Mouse (Mus musculus) myocyte (in vitro differentiated cells): ENCODE results near the gene Klrd1. TPM values are rescaled to one million over a fixed set of nuclear protein-coding genes. Genes with fewer than 3 reads are reported as not detected.

Experiments
- H3K27me3 ChIP-seq: one replicate; pipeline ENCODE4 v1.6.1; 2011; ENCODE audit not compliant: control insufficient read depth, insufficient read depth, insufficient read length
- H3K36me3 ChIP-seq: one replicate; pipeline ENCODE4 v1.6.1; 2011; ENCODE audit not compliant: control insufficient read depth, insufficient read depth
- H3K4me2 ChIP-seq: one replicate; pipeline ENCODE4 v1.6.1; 2011; ENCODE audit warnings: low read depth, control low read depth
- H3K4me3 ChIP-seq: one replicate; pipeline ENCODE4 v1.5.1; 2011; ENCODE audit warnings: mild to moderate bottlenecking, control low read depth, moderate library complexity
- H3K79me2 ChIP-seq: one replicate; pipeline ENCODE4 v1.6.1; 2011; ENCODE audit not compliant: control insufficient read depth, insufficient read depth
- H3ac ChIP-seq: one replicate; pipeline ENCODE4 v1.6.1; 2011; ENCODE audit not compliant: control insufficient read depth, insufficient read length
- CEBPB ChIP-seq: IDR thresholded peaks from 2 replicates; pipeline ENCODE4 v1.6.1; 2011; ENCODE audit warnings: mild to moderate bottlenecking, moderate library complexity; ENCODE audit not compliant: poor library complexity, insufficient read depth, severe bottlenecking
- E2F4 ChIP-seq: IDR thresholded peaks from one replicate; pipeline ENCODE4 v1.6.1; 2011; ENCODE audit warnings: mild to moderate bottlenecking, control low read depth, moderate library complexity; ENCODE audit not compliant: insufficient read depth
- MAX ChIP-seq: IDR thresholded peaks from one replicate; pipeline ENCODE4 v1.6.1; 2011; ENCODE audit warnings: low read depth, mild to moderate bottlenecking, control low read depth
- MYOD1 ChIP-seq, 3 experiments: IDR thresholded peaks; one replicate each; pipeline ENCODE4 v1.6.1; 2011; ENCODE audit warnings: control low read depth in 2 of 3, low read depth in 2 of 3, mild to moderate bottlenecking in 2 of 3, moderate library complexity in 1 of 3; ENCODE audit not compliant: insufficient read length in 2 of 3, control insufficient read depth in 1 of 3
- MYOG ChIP-seq, 3 experiments: IDR thresholded peaks; one replicate each; pipeline ENCODE4 v1.6.1; 2011; ENCODE audit warnings: control low read depth in 2 of 3, low read depth in 2 of 3, mild to moderate bottlenecking in 2 of 3; ENCODE audit not compliant: insufficient read length in 2 of 3, control insufficient read depth in 1 of 3, insufficient read depth in 1 of 3
- POLR2A ChIP-seq: IDR thresholded peaks from one replicate; pipeline ENCODE4 v1.6.1; 2011; ENCODE audit warnings: low read depth, mild to moderate bottlenecking, control low read depth, moderate library complexity; ENCODE audit not compliant: insufficient read length
- POLR2AphosphoS2 ChIP-seq: IDR thresholded peaks from one replicate; pipeline ENCODE4 v1.6.1; 2011; ENCODE audit warnings: low read depth, control low read depth; ENCODE audit not compliant: insufficient read length
- REST ChIP-seq: IDR thresholded peaks from one replicate; pipeline ENCODE4 v1.6.1; 2011; ENCODE audit warnings: mild to moderate bottlenecking, control low read depth, moderate library complexity; ENCODE audit not compliant: insufficient read depth, insufficient read length
- SRF ChIP-seq: IDR thresholded peaks from one replicate; pipeline ENCODE4 v1.6.1; 2011; ENCODE audit warnings: low read depth; ENCODE audit not compliant: control insufficient read depth, insufficient read length
- TCF12 ChIP-seq: IDR thresholded peaks from one replicate; pipeline ENCODE4 v1.6.1; 2011; ENCODE audit warnings: mild to moderate bottlenecking, control low read depth; ENCODE audit not compliant: poor library complexity, insufficient read depth, severe bottlenecking
- TCF3 ChIP-seq: IDR thresholded peaks from one replicate; pipeline ENCODE4 v1.6.1; 2011; ENCODE audit warnings: low read depth, control low read depth; ENCODE audit not compliant: insufficient read length
- USF1 ChIP-seq: IDR thresholded peaks from one replicate; pipeline ENCODE4 v1.6.1; 2011; ENCODE audit warnings: low read depth, mild to moderate bottlenecking, control low read depth, moderate library complexity
- polyA plus RNA-seq: library from polyadenylated mRNA; unstranded; fragments of >200 nt; fragmentation: generic; extraction: Trizol; gene quantifications from one replicate; pipeline ENCODE4 v1.2.1, GENCODE M21; 2012; ENCODE audit warnings: missing spikeins

Gene Klrd1
- not detected for polyA plus RNA-seq

DNA sequence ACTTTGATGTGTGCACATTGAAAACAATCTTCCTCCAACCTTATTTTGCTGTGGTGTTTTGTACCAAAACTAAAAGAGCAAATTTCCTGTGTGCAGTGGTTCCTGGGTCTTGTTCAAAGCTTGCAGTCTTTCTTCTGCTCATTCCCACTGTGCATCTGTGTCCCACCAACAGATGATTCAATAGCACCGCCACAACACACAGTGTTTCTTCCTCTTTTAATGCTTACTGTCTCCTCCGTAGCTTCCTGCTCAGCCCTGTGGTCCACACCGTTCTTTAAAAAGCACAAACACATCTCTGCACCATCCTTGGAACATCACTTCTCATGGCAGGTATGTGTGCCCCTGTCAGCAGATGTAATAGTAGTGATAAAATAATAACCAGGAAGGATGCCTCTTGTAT, at the start of gene Klrd1:
Gene Klrd1 (plus strand): TSS at position 275 of the 400 bp plus-strand sequence.
- no peaks in the 10 kb centered on the region for H3K27me3 ChIP-seq
- TF ChIP-seq TCF12, result no peak
- no peak within 1 kb of the TSS for H3ac ChIP-seq
- no peaks in the 10 kb centered on the region for H3K36me3 ChIP-seq
- no peak within 1 kb of the TSS for H3K4me2 ChIP-seq
- H3K4me3 ChIP-seq, result no peak within 1 kb of the TSS
- H3K79me2 ChIP-seq, result no peaks in the 10 kb centered on the region

DNA sequence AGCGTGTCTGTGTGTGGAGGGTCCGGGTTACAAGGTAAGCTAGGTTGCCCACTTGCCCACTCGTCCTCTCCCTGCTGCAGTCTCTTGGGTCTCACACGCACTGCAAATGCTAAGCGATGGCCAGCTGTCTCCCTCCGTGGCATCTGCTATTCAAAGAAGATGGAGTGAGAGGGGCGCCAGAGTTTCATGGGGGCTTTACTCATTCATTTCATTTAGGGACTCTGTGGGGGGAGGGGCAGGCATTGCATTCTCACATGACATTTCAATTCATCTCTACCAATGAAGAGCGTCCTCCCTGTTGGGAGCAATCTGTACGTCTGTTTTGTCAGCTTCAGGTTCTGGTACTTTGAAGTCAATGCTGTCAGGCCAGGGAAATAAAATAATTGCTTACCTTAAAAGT, 49.7 kb upstream of the Klrd1 start:
- Histone ChIP-seq H3K27me3 (no peaks in the 10 kb centered on the region), H3K4me2 (no peak overlapping the region), H3K79me2 (peaks cover 3% of the 10 kb centered on the region), H3K4me3 (no peak overlapping the region), H3ac (no peak overlapping the region), H3K36me3 (peaks cover 40% of the 10 kb centered on the region)
- no peak for TF ChIP-seq TCF3
- no peak for TF ChIP-seq POLR2AphosphoS2
- TF ChIP-seq POLR2A, result no peak
- no peak for TF ChIP-seq MAX
- TF ChIP-seq MYOD1 (IDR thresholded peaks at IDR 0.05; ENCODE audit: control insufficient read depth in 1 of 3, insufficient read length in 2 of 3, low read depth in 2 of 3), result no peak
- no peak for TF ChIP-seq USF1
- no peak for TF ChIP-seq CEBPB
- TF ChIP-seq REST, result no peak
- no peak for TF ChIP-seq TCF12
- no peak for TF ChIP-seq MYOG (IDR thresholded peaks at IDR 0.05; ENCODE audit: control insufficient read depth in 1 of 3, insufficient read depth in 1 of 3, insufficient read length in 2 of 3, low read depth in 2 of 3)
- TF ChIP-seq SRF, result no peak
- no peak for TF ChIP-seq E2F4

DNA sequence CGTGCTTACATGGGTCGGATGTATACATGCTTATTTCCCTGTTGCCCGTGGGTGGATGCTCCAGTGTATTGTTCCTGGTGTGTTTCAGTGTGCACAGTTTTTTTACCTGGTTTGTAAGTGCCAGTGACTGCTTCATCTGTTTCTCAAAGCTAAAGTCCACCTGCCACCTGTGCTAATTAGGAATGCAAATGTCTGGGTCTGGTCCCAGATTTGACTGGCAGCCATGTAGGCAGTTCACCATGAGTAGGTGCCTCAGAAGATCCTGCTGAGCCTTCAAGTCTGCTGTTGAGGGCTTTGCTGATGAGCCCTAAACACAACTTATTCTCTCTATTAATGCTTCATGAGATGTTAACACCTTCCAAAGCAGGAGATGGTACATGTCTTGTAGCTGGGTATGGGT, 49.0 kb upstream of the Klrd1 start:
- H3K79me2 ChIP-seq, result no peaks in the 10 kb centered on the region
- H3K4me3 ChIP-seq, result no peak overlapping the region
- H3K4me2 ChIP-seq, result no peak overlapping the region
- H3ac ChIP-seq, result no peak overlapping the region
- TF ChIP-seq POLR2A (no peak), MYOD1 (IDR thresholded peaks at IDR 0.05; ENCODE audit: control insufficient read depth in 1 of 3, insufficient read length in 2 of 3, low read depth in 2 of 3) (no peak), REST (no peak), POLR2AphosphoS2 (no peak), SRF (no peak), TCF12 (no peak), TCF3 (no peak), CEBPB (no peak), MYOG (IDR thresholded peaks at IDR 0.05; ENCODE audit: control insufficient read depth in 1 of 3, insufficient read depth in 1 of 3, insufficient read length in 2 of 3, low read depth in 2 of 3) (no peak), MAX (no peak), E2F4 (no peak), USF1 (no peak)
- H3K27me3 ChIP-seq, result no peaks in the 10 kb centered on the region
- H3K36me3 ChIP-seq, result peaks cover 36% of the 10 kb centered on the region

DNA sequence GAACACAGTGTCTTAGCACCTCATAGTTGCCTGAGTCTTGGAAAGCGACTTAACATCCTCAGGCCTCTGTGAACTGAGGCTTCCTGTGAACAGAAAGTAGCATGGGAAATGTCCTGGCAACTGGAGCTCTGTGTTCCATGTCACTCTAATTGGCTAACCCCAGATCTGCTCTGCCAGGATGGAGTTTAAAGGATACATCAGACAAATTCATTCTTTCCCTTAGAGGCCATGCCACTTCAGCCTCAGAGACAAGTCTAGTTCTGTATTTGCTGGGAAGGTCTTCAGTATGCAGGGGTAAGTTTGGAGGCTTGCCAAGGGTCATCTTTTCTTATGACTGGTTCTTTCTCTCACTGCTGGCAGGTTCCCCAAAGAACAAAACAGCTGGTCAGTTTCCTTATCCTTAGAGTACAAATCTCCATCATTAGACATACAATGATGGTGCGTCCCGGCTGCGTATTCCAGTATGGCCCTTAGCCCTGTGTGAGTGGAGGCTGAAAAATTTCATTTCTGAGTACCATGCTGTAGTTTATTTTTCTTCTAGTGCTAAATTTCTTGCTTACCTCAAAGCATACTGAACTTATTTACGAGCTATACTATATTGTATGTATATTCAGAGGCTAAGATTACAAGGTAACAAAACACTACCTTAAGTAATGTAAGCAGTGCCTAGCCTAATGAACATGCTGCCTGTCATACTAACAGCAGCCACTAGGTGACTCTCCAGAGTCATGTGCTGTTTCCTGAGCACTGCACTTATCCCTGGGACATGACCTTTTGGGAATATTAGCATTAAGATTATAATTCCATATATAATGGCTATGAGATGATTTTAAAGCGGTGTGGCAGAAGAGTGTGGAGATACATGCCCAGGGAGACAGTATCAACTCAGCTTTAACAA, 47.6 kb upstream of the Klrd1 start:
- no peak overlapping the region for H3ac ChIP-seq
- TF ChIP-seq MAX (no peak), USF1 (peak; percentile 51)
- no peaks in the 10 kb centered on the region for H3K79me2 ChIP-seq
- no peak overlapping the region for H3K4me3 ChIP-seq
- H3K27me3 ChIP-seq, result no peaks in the 10 kb centered on the region
- peaks cover 29% of the 10 kb centered on the region for H3K36me3 ChIP-seq
- no peak overlapping the region for H3K4me2 ChIP-seq

DNA sequence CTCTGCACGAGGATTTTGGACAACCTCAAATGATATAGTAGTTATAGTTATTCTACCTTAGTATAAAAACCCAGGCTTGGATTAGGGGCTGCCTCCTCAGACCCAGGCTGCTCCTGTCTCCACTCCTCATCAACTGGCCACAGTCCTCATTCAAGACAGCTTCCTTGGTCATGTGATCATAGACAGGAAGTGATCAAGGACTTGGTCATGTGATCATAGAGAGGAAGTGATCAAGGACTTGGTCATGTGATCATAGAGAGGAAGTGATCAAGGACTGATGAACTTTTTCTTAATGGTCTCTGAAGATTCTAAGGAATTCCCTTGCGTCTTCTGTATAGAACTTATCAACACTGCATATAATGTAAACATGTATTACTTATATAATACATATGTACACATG, 44.3 kb upstream of the Klrd1 start:
- Histone ChIP-seq H3K27me3 (no peaks in the 10 kb centered on the region), H3K79me2 (no peaks in the 10 kb centered on the region)
- TF ChIP-seq MAX, result no peak
- peak; percentile 38 for TF ChIP-seq USF1
- TF ChIP-seq POLR2A, result no peak
- no peak for TF ChIP-seq E2F4

More for the DNA sequence above, 44.3 kb upstream of the Klrd1 start:
- H3ac ChIP-seq, result no peak overlapping the region
- no peak overlapping the region for H3K4me3 ChIP-seq
- no peak overlapping the region for H3K4me2 ChIP-seq
- peaks cover 8% of the 10 kb centered on the region for H3K36me3 ChIP-seq
